Mouse (Mus musculus): Measurements from ENCODE around the gene St6galnac6. TPM values are rescaled to one million over a fixed set of nuclear protein-coding genes. Genes with fewer than 3 reads are reported as not detected.
A peak's percentile ranks its signal among the peaks of the same experiment; 100 is the strongest.

St6galnac6 gene
- polyA plus RNA-seq, 1 experiment: 24.7 TPM

- H3K27ac ChIP-seq (ENCODE audit: control insufficient read depth, insufficient read depth, low read depth, low read length): no peak overlapping the region
- H3K36me3 ChIP-seq (ENCODE audit: control insufficient read depth, insufficient read depth, low read length): no peaks in the 10 kb centered on the region
- H3K4me1 ChIP-seq (ENCODE audit: control insufficient read depth, insufficient read depth, low read length): peaks cover 13% of the 10 kb centered on the region
- H3K27me3 ChIP-seq (ENCODE audit: control insufficient read depth, insufficient read depth, low read length): no peaks in the 10 kb centered on the region
- TF ChIP-seq CTCF (IDR thresholded peaks at IDR 0.05; ENCODE audit: control insufficient read depth, insufficient read depth, insufficient replicate concordance, low read depth, low read length): no peak
- no peak for TF ChIP-seq POLR2A (IDR thresholded peaks at IDR 0.05; ENCODE audit: control insufficient read depth, low read depth, low read length)
- no peak overlapping the region for H3K4me3 ChIP-seq (ENCODE audit: control insufficient read depth, low read depth, low read length)
These were observed 42.3 kb downstream of the St6galnac6 start for GRCm38 (mm10) chr2:32641810-32642209.

GRCm38 (mm10) chr2:32642813-32643212, 43.3 kb downstream of the St6galnac6 start:
- no peak for TF ChIP-seq CTCF (IDR thresholded peaks at IDR 0.05; ENCODE audit: control insufficient read depth, insufficient read depth, insufficient replicate concordance, low read depth, low read length)
- TF ChIP-seq POLR2A (IDR thresholded peaks at IDR 0.05; ENCODE audit: control insufficient read depth, low read depth, low read length): no peak
- H3K27ac ChIP-seq (ENCODE audit: control insufficient read depth, insufficient read depth, low read depth, low read length): no peak overlapping the region

GRCm38 (mm10) chr2:32644083-32644482, 44.6 kb downstream of the St6galnac6 start:
- no peaks in the 10 kb centered on the region for H3K36me3 ChIP-seq (ENCODE audit: control insufficient read depth, insufficient read depth, low read length)
- H3K4me3 ChIP-seq (ENCODE audit: control insufficient read depth, low read depth, low read length): no peak overlapping the region
- H3K27ac ChIP-seq (ENCODE audit: control insufficient read depth, insufficient read depth, low read depth, low read length): no peak overlapping the region
- H3K27me3 ChIP-seq (ENCODE audit: control insufficient read depth, insufficient read depth, low read length): no peaks in the 10 kb centered on the region
- peaks cover 13% of the 10 kb centered on the region for H3K4me1 ChIP-seq (ENCODE audit: control insufficient read depth, insufficient read depth, low read length)
- TF ChIP-seq CTCF (IDR thresholded peaks at IDR 0.05; ENCODE audit: control insufficient read depth, insufficient read depth, insufficient replicate concordance, low read depth, low read length) (no peak), POLR2A (IDR thresholded peaks at IDR 0.05; ENCODE audit: control insufficient read depth, low read depth, low read length) (no peak)

More at GRCm38 (mm10) chr2:32642813-32643212, 43.3 kb downstream of the St6galnac6 start:
- no peak overlapping the region for H3K4me3 ChIP-seq (ENCODE audit: control insufficient read depth, low read depth, low read length)
- H3K36me3 ChIP-seq (ENCODE audit: control insufficient read depth, insufficient read depth, low read length): no peaks in the 10 kb centered on the region
- H3K4me1 ChIP-seq (ENCODE audit: control insufficient read depth, insufficient read depth, low read length): peaks cover 13% of the 10 kb centered on the region
- H3K27me3 ChIP-seq (ENCODE audit: control insufficient read depth, insufficient read depth, low read length): no peaks in the 10 kb centered on the region

GRCm38 (mm10) chr2:32644799-32645475, 45.4 kb downstream of the St6galnac6 start:
- TF ChIP-seq POLR2A (IDR thresholded peaks at IDR 0.05; ENCODE audit: control insufficient read depth, low read depth, low read length) (no peak), CTCF (IDR thresholded peaks at IDR 0.05; ENCODE audit: control insufficient read depth, insufficient read depth, insufficient replicate concordance, low read depth, low read length) (no peak)
- H3K27me3 ChIP-seq (ENCODE audit: control insufficient read depth, insufficient read depth, low read length): no peaks in the 10 kb centered on the region
- no peak overlapping the region for H3K4me3 ChIP-seq (ENCODE audit: control insufficient read depth, low read depth, low read length)
- peaks cover 13% of the 10 kb centered on the region for H3K4me1 ChIP-seq (ENCODE audit: control insufficient read depth, insufficient read depth, low read length)
- no peaks in the 10 kb centered on the region for H3K36me3 ChIP-seq (ENCODE audit: control insufficient read depth, insufficient read depth, low read length)
- no peak overlapping the region for H3K27ac ChIP-seq (ENCODE audit: control insufficient read depth, insufficient read depth, low read depth, low read length)

- H3K4me1 ChIP-seq (ENCODE audit: control insufficient read depth, insufficient read depth, low read length): peaks cover 13% of the 10 kb centered on the region
- TF ChIP-seq CTCF (IDR thresholded peaks at IDR 0.05; ENCODE audit: control insufficient read depth, insufficient read depth, insufficient replicate concordance, low read depth, low read length) (no peak; the same call in 1 of the 2 replicates), POLR2A (IDR thresholded peaks at IDR 0.05; ENCODE audit: control insufficient read depth, low read depth, low read length) (no peak)
These were observed 46.1 kb downstream of the St6galnac6 start for GRCm38 (mm10) chr2:32645647-32646046.

GRCm38 (mm10) chr2:32646379-32647056, 47.0 kb downstream of the St6galnac6 start, which contains the start of gene Eng:
Gene Eng, plus strand, starts transcription at chr2:32646595.
- H3K27ac ChIP-seq (ENCODE audit: control insufficient read depth, insufficient read depth, low read depth, low read length): peak within 1 kb of the TSS; percentile 52
- TF ChIP-seq CTCF (IDR thresholded peaks at IDR 0.05; ENCODE audit: control insufficient read depth, insufficient read depth, insufficient replicate concordance, low read depth, low read length) (no peak), POLR2A (IDR thresholded peaks at IDR 0.05; ENCODE audit: control insufficient read depth, low read depth, low read length) (no peak; the same call in 1 of the 2 replicates)

More at GRCm38 (mm10) chr2:32645647-32646046, 46.1 kb downstream of the St6galnac6 start:
- Histone ChIP-seq H3K36me3 (ENCODE audit: control insufficient read depth, insufficient read depth, low read length) (no peaks in the 10 kb centered on the region), H3K27ac (ENCODE audit: control insufficient read depth, insufficient read depth, low read depth, low read length) (no peak overlapping the region; the same call in 1 of the 2 replicates), H3K4me3 (ENCODE audit: control insufficient read depth, low read depth, low read length) (no peak overlapping the region), H3K27me3 (ENCODE audit: control insufficient read depth, insufficient read depth, low read length) (no peaks in the 10 kb centered on the region)

GRCm38 (mm10) chr2:32647366-32647765, 47.9 kb downstream of the St6galnac6 start:
- Histone ChIP-seq H3K4me3 (ENCODE audit: control insufficient read depth, low read depth, low read length) (no peak overlapping the region; the same call in none of the 2 replicates), H3K27me3 (ENCODE audit: control insufficient read depth, insufficient read depth, low read length) (no peaks in the 10 kb centered on the region), H3K4me1 (ENCODE audit: control insufficient read depth, insufficient read depth, low read length) (peaks cover 13% of the 10 kb centered on the region), H3K36me3 (ENCODE audit: control insufficient read depth, insufficient read depth, low read length) (no peaks in the 10 kb centered on the region), H3K27ac (ENCODE audit: control insufficient read depth, insufficient read depth, low read depth, low read length) (0 out of 2 replicates have a peak overlapping the region, but pooled peaks have one; percentile 26)
- TF ChIP-seq POLR2A (IDR thresholded peaks at IDR 0.05; ENCODE audit: control insufficient read depth, low read depth, low read length) (no peak), CTCF (IDR thresholded peaks at IDR 0.05; ENCODE audit: control insufficient read depth, insufficient read depth, insufficient replicate concordance, low read depth, low read length) (no peak)

More at GRCm38 (mm10) chr2:32646379-32647056, 47.0 kb downstream of the St6galnac6 start, which contains the start of gene Eng:
- Histone ChIP-seq H3K36me3 (ENCODE audit: control insufficient read depth, insufficient read depth, low read length) (no peaks in the 10 kb centered on the region), H3K4me3 (ENCODE audit: control insufficient read depth, low read depth, low read length) (peak within 1 kb of the TSS; percentile 65), H3K27me3 (ENCODE audit: control insufficient read depth, insufficient read depth, low read length) (no peaks in the 10 kb centered on the region), H3K4me1 (ENCODE audit: control insufficient read depth, insufficient read depth, low read length) (peaks cover 13% of the 10 kb centered on the region)

Measured in testis, adult 2 months (tissue).